Mouse (Mus musculus) activated CD4-positive, CD25-positive, alpha-beta regulatory T cell (primary cell): ENCODE measurements around the gene Rif1. TPM values are rescaled to one million over a fixed set of nuclear protein-coding genes. Genes with fewer than 3 reads are reported as not detected.

ENCODE experiments used
- polyA plus RNA-seq, 2 experiments: library from polyadenylated mRNA; unstranded; fragments of 100-300 nt; shearing (Covaris generic); gene quantifications; one replicate each; pipeline ENCODE4 v1.2.1; 2017

Gene Rif1
- polyA plus RNA-seq = 10 to 100 TPM; 86.7 to 90.0 TPM

DNA sequence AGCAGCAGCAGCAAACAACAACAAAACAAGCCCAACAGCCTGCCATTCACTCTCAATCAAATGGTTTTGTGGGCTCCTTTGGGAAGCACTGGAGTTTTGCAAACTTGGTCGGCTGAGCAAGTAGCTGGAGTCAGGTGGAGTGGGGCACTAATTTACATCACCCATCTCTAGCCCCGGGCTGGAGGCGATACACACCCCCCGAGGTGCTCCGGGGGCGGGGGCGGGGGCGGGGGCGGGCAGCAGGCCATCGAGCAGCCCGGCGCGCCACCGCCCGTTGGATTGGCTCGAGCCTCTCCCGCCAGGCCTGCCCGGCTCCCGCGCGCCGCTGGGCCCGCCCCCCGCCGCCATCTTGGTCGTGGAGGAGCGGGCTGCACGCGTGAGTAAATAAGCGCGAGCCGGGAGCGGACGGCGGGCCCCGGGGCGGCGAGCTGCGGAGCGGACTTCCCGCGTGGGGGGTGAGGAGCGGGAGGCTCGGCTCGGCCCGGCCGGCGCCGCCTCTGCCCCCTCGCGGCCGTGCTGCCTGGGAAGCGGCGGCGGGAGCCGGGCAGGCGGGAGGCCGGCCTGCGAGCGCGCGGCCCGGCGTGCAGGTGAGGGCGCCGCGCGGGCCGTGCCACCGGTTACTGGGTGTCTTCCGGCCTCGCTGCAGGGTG is at the start of gene Rif1:
Rif1 (plus strand) TSS at position 342 of the 650 bp plus-strand sequence.

DNA sequence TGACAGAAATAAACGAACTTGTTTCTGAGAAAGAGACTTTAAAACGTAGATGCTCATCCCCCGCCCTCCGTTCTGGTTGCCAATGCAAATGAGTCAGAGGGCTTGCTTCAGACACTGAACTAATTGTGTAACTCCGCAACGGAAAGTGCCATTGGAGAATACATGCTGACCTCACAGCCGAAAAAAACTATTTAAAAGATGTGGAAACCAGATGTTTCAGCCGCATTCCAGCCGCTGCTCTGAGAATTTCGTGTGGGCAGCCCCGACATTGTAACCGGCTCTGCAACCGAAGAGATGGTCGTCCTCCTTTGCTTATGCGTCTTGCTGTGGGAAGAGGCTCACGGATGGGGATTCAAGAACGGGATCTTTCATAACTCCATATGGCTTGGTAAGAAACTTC is 34.8 kb upstream of the Rif1 start, which contains the start of gene Tnfaip6:
Tnfaip6 (plus strand) TSS at position 128 of the 400 bp plus-strand sequence.

Other genes with a start within 250 kb of the Rif1 start
- gene Rbm43, start 137.7 kb upstream of the Rif1 start, polyA plus RNA-seq = 10 to 100 TPM; 50.8 to 65.2 TPM
- gene Nmi, start 99.3 kb upstream of the Rif1 start, polyA plus RNA-seq = 100 to 1,000 TPM; 202 to 211 TPM
- not detected for gene Tnfaip6, start 34.8 kb upstream of the Rif1 start, polyA plus RNA-seq